Mouse (Mus musculus) heart, postnatal 0 days (tissue): ENCODE results near the gene Tor4a. TPM values are rescaled to one million over a fixed set of nuclear protein-coding genes. Genes with fewer than 3 reads are reported as not detected.
A peak's percentile ranks its signal among the peaks of the same experiment; 100 is the strongest.

Experiments
- ATAC-seq: fragments of 200-750 bp; cut with Nextera tagmentation; 2 replicates; pipeline ENCODE4 v1.8.0; 2017; ENCODE audit warnings: low read depth, moderate number of reproducible peaks, moderate library complexity; ENCODE audit not compliant: insufficient read depth
- DNase-seq: peaks from one replicate; pipeline ENCODE4 v3.0.0-alpha.2; 2016; ENCODE audit warnings: low spot score
- H3K27ac ChIP-seq: fragments of 300-500 bp; sonication (generic); 2 replicates; pipeline ENCODE4 v1.5.1; 2014; ENCODE audit warnings: low read depth, mild to moderate bottlenecking
- H3K27me3 ChIP-seq: fragments of 300-500 bp; sonication (generic); 2 replicates; pipeline ENCODE4 v1.6.1; 2014; ENCODE audit warnings: low read length, mixed read lengths; ENCODE audit not compliant: control insufficient read depth, insufficient read depth
- H3K36me3 ChIP-seq: fragments of 300-500 bp; sonication (generic); replicated peaks from 2 replicates; pipeline ENCODE4 v1.6.1; 2014; ENCODE audit warnings: low read length, mixed read lengths; ENCODE audit not compliant: control insufficient read depth, insufficient read depth
- H3K4me1 ChIP-seq: fragments of 300-500 bp; sonication (generic); 2 replicates; pipeline ENCODE4 v1.6.1; 2014; ENCODE audit warnings: antibody characterized with exemption; ENCODE audit not compliant: control insufficient read depth, insufficient read depth
- H3K4me2 ChIP-seq: fragments of 300-500 bp; sonication (generic); 2 replicates; pipeline ENCODE4 v1.6.1; 2014; ENCODE audit warnings: low read depth, mild to moderate bottlenecking, low read length, moderate library complexity
- H3K4me3 ChIP-seq: fragments of 300-500 bp; sonication (generic); 2 replicates; pipeline ENCODE4 v1.5.1; 2014; ENCODE audit warnings: low read depth, low read length
- H3K9ac ChIP-seq: fragments of 300-500 bp; sonication (generic); replicated peaks from 2 replicates; pipeline ENCODE4 v1.6.1; 2014; ENCODE audit warnings: low read depth, low read length, mixed read lengths
- H3K9me3 ChIP-seq: fragments of 300-500 bp; sonication (generic); replicated peaks from 2 replicates; pipeline ENCODE4 v1.6.1; 2016; ENCODE audit warnings: low read length; ENCODE audit not compliant: control insufficient read depth
- CTCF ChIP-seq: IDR thresholded peaks from 2 replicates; pipeline ENCODE4 v1.5.1; 2016; ENCODE audit warnings: antibody characterized with exemption, control low read depth, low read depth
- EP300 ChIP-seq: IDR thresholded peaks from 2 replicates; pipeline ENCODE4 v1.6.1; 2016; ENCODE audit warnings: antibody characterized with exemption, low read depth
- WGBS: fragments of 180-500 bp; shearing (Covaris S2); extraction: QIAGEN DNeasy Blood & Tissue Kit; methylation state at CpG from one replicate; pipeline ENCODE4 v1.1.7; 2014; 5-methylcytosine and 5-hydroxymethylcytosine counted together
- polyA plus RNA-seq: library from polyadenylated mRNA; unstranded; fragments of >200 nt; fragmentation: Nextera tagmentation; extraction: Ambion mirVana; gene quantifications from 2 replicates; pipeline ENCODE4 v1.2.1, GENCODE M21; 2015
- total RNA-seq: library from RNA; depleted of rRNA; stranded (reverse); fragments of >200 nt; gene quantifications from 2 replicates; pipeline ENCODE4 v1.2.3, GENCODE M21; 2014; ENCODE audit warnings: low replicate concordance; rRNA removed

The Tor4a gene
- total RNA-seq (4.9 and 8.6 TPM in 2 replicates), polyA plus RNA-seq (4.4 and 5.2 TPM in 2 replicates)

GRCm38 (mm10) chr2:25196172-25196954, at the start of gene Tor4a:
TSS of gene Tor4a (minus strand) at chr2:25196886.
- Histone ChIP-seq H3K27me3 (peaks cover 5% of the 10 kb centered on the region; the same call in 1 of the 2 replicates), H3K9ac (peak within 1 kb of the TSS; percentile 22; the same call in 1 of the 2 replicates), H3K36me3 (peaks cover 25% of the 10 kb centered on the region), H3K4me1 (no peaks in the 10 kb centered on the region), H3K27ac (peak within 1 kb of the TSS; percentile 82), H3K4me3 (peak within 1 kb of the TSS; percentile 42), H3K4me2 (peak within 1 kb of the TSS; percentile 63), H3K9me3 (no peaks in the 10 kb centered on the region)
- ATAC-seq = peak; percentile 71
- 16% methylated on average over 8 of the region's 8 CpGs for WGBS
- peak; percentile 85 for DNase-seq
- TF ChIP-seq CTCF (0 out of 2 replicates have a peak, but pooled peaks have one; percentile 1), EP300 (peak; percentile 94)

GRCm38 (mm10) chr2:25244144-25244543, 47.5 kb upstream of the Tor4a start:
- TF ChIP-seq EP300 = no peak
- TF ChIP-seq CTCF = no peak
- Histone ChIP-seq H3K9me3 (no peaks in the 10 kb centered on the region), H3K27ac (no peak overlapping the region), H3K4me3 (no peak overlapping the region), H3K9ac (no peak overlapping the region), H3K4me1 (peaks cover 7% of the 10 kb centered on the region), H3K36me3 (peaks cover 4% of the 10 kb centered on the region), H3K27me3 (peaks cover 40% of the 10 kb centered on the region), H3K4me2 (no peak overlapping the region)
- no peak for DNase-seq
- WGBS = 87% methylated on average over 4 of the region's 4 CpGs
- ATAC-seq = no peak

GRCm38 (mm10) chr2:25243342-25243741, 46.7 kb upstream of the Tor4a start:
- ATAC-seq (no peak), DNase-seq (no peak)
- no peak overlapping the region for H3K4me3 ChIP-seq
- H3K4me1 ChIP-seq = peaks cover 7% of the 10 kb centered on the region
- H3K36me3 ChIP-seq = no peaks in the 10 kb centered on the region
- H3K4me2 ChIP-seq = no peak overlapping the region
- H3K27ac ChIP-seq = no peak overlapping the region
- TF ChIP-seq EP300 (no peak), CTCF (no peak)
- no peaks in the 10 kb centered on the region for H3K9me3 ChIP-seq
- 60% methylated on average over 8 of the region's 8 CpGs for WGBS
- no peak overlapping the region for H3K9ac ChIP-seq
- H3K27me3 ChIP-seq = peaks cover 43% of the 10 kb centered on the region

GRCm38 (mm10) chr2:25242101-25242506, 45.4 kb upstream of the Tor4a start, which contains the start of the genes Rnf208 and Cysrt1:
TSS of gene Rnf208 (plus strand) at chr2:25242255.
TSS of gene Cysrt1 (minus strand) at chr2:25242452.
- no peak for ATAC-seq

GRCm38 (mm10) chr2:25241438-25241775, 44.7 kb upstream of the Tor4a start:
- TF ChIP-seq CTCF (no peak), EP300 (no peak)
- peaks cover 7% of the 10 kb centered on the region for H3K4me1 ChIP-seq
- WGBS = 24% methylated on average over 6 of the region's 6 CpGs
- peaks cover 43% of the 10 kb centered on the region for H3K27me3 ChIP-seq
- H3K9ac ChIP-seq = no peak overlapping the region
- no peak overlapping the region for H3K27ac ChIP-seq
- no peaks in the 10 kb centered on the region for H3K36me3 ChIP-seq
- no peaks in the 10 kb centered on the region for H3K9me3 ChIP-seq
- DNase-seq = no peak
- peak overlapping the region; percentile 41 for H3K4me3 ChIP-seq
- ATAC-seq = 0 out of 2 replicates have a peak, but pooled peaks have one; percentile 7
- peak overlapping the region; percentile 66 for H3K4me2 ChIP-seq

More at GRCm38 (mm10) chr2:25242101-25242506, 45.4 kb upstream of the Tor4a start, which contains the start of the genes Rnf208 and Cysrt1:
- WGBS = under 1% methylated on average over 16 of the region's 59 CpGs
- no peaks in the 10 kb centered on the region for H3K36me3 ChIP-seq
- peaks cover 7% of the 10 kb centered on the region for H3K4me1 ChIP-seq
- TF ChIP-seq CTCF (no peak), EP300 (no peak)
- H3K9ac ChIP-seq = 0 out of 2 replicates have a peak within 1 kb of the TSS, but pooled peaks have one; percentile 7
- peak within 1 kb of the TSS; percentile 41 for H3K4me3 ChIP-seq
- no peak for DNase-seq
- H3K9me3 ChIP-seq = no peaks in the 10 kb centered on the region
- H3K27me3 ChIP-seq = peaks cover 43% of the 10 kb centered on the region
- H3K4me2 ChIP-seq = peak within 1 kb of the TSS; percentile 66
- H3K27ac ChIP-seq = no peak within 1 kb of the TSS
